Mouse (Mus musculus) spleen, postnatal 14 days (tissue): ENCODE results near the gene Isl2.

Experiments used
- DNase-seq, 2 experiments: peaks; one replicate each; pipeline ENCODE4 v3.0.0; 2021 to 2022; ENCODE audit warnings: low spot score in 2 of 2

The Isl2 gene

DNA sequence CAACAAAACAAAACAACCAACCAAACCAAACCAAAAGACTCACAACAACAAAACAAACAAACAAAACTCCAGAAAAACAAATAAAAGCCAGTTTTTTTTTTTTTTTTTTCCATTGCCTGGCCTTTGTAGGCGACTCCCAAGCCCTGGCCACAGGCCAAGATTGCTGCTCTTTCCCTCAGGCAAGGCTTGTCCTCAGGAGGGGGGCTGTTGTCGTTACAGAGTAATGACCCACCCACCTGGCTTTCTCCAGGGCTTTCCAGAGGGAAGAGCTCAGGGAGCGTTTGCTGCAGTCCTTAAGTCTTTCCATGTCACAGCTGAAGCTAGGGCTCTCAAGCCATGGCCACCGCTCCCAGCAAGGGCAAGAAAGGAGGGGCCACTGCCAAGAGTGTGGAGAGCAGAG is at the start of gene Isl2:
Isl2 (plus strand) TSS at position 296 of the 400 bp plus-strand sequence.
- no peak for DNase-seq

DNA sequence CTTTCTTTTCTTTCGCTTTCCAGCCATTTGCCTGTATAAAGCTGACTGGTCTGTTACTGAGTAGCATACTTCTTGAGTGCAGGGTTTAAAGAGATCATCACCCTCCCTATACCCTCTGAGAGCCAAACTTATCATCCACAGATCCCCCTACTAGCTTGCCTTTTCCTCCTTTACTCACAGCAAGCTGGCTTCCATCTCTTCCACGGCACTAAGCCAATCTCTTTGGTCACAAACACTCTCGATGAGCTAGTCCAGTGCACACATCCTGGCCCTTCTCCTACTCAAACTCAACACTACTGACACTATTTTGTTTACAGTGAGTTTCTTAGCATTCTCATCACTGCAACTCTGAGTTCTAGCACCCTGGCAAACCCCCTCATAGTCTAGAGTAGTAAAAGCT is 30.6 kb upstream of the Isl2 start:
- DNase-seq = no peak

DNA sequence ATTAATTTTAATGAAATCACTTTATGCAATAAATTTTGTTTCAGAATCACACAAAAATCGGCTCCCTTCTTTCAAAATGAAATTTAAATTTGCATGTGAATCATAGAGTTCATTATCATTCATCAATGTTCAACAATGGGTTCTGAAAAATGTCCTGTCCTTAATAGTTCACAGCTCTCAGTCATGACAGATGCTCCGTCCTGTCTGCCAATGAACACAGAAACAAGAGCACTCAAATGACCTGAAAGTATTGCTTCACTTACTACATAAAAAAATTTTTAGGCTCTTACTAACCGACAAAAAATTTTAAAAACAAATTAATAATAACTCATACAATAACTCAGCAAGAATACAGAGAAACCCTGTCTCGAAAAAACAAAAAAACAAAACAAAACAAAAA is 29.8 kb upstream of the Isl2 start:
- no peak for DNase-seq

DNA sequence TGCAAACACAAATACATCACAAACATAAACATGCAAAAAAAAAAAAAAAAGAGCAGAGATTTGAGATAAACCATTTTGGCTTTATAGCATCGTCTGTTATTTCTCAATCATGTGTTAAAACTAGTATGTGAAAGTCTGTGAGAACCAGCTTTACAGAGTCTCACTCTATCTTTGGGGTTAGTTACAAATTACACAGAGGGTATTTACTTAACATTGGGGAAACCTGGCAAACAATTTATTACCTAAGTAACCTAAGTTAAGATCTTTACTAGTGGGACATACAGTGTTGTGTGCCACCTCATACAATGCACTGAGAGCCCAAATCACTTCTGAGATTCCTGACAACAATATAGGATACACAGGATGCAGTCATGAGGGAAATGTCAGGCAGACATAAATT is 28.7 kb upstream of the Isl2 start:
- no peak for DNase-seq

DNA sequence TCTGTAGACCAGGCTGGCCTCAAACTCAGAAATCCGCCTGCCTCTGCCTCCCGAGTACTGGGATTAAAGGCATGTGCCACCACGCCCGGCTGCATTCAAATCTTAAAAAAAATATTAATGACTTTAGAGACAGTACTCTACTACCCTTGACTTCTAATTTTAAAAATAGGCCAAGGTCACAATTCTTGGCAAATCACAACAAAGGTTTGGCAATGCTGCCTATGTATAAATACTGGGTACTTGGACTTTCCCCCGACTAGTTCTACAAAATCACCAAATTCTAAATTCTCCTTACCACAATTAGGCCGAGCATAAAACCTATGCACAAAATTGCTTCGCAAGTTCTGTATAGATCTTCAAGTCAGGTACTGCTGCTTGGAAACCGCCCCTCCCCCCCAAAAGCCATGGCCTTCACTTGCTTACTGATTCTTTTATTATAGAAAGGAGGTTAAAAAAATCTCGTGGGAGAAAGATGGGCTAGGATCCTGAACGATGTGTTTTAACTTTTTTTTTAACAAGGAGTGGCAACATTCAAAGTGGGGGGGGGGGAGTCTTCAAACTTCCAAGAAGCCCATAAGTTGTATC is 27.7 kb upstream of the Isl2 start:
- no peak for DNase-seq

DNA sequence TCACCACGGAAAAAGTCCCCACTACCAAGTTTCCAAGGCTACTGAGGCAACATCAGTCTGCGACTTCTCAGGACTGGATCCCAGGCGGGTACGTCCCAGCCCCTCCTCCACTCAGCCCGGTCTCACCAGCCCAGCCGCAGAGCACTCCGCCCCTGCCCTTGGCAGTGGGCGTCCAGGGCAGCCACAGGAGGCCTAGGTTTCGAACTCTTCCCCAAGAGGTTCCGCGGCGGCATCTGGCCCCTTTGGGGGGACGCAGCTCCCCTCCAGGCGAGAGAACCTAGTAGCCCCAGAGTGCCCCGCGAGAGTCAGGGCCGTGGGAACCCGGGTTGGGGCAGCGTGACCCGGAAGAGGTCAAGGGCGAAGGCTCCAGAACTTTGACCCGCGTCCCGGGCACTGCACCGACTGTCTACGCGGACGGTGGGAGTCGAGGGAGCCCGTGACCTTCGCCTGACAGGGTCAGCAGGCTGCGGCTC is 26.9 kb upstream of the Isl2 start:
- DNase-seq = peak in 1 of 2 experiments; percentile 29

DNA sequence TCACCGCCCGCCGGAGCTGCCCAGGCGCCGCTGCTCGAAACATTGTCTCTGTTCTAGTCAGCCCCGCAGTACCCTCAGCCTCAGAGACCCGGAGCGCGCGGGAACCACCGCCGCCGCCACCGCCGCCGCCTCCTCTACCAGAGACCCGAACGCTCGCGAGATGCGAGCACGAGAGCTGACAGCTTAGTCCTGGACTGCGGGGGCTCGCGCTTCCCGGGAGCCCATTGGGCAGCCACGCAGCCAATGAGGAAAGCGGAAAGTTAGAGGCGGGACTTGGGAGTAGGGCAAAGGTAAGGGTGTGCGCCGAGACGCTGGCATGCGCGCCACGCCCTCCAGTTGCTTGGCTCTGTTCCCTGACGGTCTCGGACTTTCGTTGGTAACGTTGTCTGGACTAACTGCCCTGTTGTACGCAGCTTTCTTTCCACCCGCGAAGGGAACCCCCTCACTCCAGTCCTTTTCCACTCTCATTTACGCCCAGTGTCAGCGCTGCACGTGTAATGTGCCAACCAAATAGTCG is 26.4 kb upstream of the Isl2 start, which contains the start of gene Etfa:
Etfa (minus strand) TSS at position 217 of the 517 bp plus-strand sequence.
- peak; percentile 88 to 90 for DNase-seq

DNA sequence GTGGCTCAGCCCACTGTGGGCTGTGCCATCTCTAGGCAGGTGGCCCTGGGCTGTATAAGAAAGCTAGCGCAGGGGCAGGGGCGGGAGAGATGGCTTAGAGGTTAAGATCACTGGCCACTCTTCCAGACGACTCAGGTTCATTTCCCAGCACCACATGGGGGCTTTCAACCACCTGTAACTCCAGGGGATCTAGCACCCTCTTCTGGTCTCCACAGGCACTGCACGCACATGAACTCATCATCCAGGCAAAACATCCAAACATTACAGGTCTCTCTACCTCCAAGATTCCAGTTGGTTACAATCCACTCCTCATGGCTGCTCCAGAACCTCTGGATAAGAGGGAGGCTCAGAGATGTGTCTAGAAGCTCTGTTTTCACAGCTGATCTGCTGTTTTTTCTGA is 12.8 kb upstream of the Isl2 start:
- no peak for DNase-seq

DNA sequence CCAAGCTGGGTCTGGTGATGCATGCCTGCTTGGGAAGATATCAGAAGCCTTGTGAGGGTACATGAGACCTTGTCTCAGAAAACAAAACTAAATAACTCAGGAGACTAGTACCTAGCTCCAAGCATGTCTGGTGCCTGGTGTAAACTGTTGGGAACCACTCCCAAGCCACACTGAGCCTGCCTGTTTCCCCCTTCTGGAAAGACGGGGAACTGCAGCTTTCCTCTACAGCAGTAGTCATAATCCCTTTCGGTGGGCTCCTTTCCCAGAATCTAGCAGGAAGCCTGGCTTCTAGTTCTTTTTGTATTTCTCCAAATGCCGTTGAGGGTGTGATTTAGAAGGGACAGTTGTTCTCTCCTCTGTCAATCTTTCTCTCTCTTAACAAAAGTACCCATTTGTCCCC is 2.6 kb upstream of the Isl2 start:
- no peak for DNase-seq

DNA sequence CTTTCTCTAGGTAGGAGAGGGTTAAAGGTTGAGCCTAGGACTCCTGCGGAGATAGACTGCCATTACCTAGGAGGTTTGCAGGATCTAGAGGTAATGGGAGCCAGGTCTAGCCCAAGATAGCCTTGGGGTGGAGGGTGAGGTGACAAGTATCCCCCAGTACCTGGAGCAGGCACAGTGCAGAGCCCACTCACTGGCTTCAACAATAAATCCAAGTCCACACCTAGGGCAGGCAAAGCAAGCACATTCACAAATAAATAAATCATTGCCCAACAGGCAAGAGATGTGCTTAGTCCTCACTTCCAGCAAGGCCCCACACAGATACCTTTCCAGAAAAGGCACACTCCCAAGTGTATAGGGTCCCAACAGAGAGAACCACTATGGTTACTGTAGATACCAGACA is 534 bp downstream of the Isl2 start:
- DNase-seq = no peak

DNA sequence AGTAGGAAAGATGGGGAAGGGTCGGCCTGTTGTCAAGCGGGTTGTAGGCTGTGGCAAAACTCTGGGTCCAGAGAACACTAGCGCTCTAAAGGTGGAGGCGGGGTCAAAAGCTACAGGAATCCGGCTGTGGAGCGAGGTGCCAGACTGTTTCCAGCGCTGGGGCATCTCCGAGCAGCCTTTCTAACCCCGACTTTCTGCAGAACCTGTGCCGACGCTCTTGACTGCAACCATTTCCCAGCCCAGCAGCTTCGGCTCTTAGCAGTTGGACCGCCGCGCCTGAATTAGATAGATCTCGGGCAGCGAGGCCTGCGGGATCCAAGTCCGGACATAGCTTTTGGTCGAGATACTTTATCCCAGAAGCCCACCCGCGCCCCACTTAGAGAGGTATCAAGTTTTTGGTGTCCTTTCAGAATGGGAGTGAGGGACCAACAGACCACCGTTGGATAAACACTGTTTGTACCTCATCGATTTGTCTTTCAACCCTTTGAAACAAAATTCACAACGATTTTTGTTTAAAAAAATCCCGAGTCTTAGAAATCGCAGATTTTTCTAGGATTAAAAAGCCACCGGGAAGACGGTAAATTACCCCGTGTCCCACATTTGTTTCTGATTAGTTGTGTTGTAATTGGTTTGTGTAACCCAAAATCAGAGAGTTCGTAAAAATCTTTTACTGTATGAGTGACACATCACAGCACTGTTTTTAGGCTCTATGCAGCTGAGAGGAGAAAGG is 1.4 kb downstream of the Isl2 start:
- no peak for DNase-seq

DNA sequence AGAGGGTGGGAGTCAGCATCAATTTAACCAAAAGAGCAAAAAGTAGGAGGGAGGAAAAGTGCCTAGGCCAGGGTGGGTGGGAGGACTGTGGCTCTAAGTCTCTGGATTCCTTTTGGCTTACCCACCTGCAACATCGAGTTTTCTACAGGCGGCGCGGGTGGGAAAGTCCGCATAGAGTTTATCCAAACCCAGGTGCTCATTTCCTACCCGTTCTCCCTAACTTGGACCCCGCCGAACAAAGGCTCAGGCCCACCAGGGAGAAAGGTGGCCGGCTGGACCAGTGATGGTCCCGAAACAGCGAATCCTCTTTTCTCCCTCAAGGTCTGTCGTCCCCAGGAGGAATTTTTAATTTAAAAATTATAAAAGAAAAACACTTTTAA is 1.9 kb downstream of the Isl2 start:
- DNase-seq = no peak

DNA sequence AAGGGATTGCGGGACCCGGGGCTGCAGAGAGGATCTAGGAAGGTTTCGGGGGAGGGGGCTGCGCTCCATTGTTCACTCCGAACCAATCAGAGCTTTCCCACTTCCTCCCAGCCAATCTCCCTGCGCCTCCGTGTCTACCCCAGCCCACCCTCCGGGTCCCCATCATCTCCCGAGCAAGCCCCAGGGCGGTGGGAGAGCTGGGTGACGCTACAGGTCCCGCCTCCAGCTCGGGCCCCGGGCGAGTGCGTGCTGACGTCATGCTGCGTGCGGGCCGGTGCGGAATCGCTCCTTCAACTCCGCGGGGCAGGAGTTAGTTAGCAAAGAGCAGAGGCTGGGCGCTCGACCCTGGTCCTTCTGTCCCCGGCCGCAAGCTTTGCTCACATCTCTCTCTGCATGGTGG is 2.4 kb downstream of the Isl2 start:
- no peak for DNase-seq

DNA sequence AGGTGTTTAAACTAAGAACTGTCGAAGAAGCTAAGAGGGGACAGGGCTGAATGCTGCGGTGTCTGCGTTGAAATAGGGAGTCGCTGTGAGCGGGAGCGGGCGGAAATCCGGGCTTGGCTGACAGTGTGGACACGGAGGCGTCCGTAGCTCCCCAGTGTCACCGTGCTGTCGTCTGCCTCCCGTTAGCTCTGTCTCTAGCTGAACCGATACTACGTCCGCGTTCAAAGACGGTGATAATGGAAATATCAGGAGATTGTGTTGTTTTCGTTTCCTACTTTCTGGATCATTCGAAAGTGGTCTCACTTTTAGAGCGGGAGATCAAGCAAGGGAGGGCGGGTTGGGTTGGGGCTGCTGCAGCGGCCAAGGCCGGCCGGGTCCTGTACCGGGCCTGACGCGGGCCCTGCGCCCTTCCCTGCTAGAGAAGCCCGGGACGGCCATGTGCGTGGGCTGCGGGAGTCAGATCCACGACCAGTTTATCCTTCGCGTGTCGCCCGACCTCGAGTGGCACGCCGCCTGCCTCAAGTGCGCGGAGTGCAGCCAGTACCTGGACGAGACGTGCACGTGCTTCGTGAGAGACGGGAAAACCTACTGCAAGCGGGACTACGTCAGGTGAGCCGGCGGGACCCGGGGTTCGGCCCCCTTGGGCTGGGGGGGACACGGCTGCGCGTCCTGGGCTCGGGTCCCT is 3.4 kb downstream of the Isl2 start:
- no peak for DNase-seq

DNA sequence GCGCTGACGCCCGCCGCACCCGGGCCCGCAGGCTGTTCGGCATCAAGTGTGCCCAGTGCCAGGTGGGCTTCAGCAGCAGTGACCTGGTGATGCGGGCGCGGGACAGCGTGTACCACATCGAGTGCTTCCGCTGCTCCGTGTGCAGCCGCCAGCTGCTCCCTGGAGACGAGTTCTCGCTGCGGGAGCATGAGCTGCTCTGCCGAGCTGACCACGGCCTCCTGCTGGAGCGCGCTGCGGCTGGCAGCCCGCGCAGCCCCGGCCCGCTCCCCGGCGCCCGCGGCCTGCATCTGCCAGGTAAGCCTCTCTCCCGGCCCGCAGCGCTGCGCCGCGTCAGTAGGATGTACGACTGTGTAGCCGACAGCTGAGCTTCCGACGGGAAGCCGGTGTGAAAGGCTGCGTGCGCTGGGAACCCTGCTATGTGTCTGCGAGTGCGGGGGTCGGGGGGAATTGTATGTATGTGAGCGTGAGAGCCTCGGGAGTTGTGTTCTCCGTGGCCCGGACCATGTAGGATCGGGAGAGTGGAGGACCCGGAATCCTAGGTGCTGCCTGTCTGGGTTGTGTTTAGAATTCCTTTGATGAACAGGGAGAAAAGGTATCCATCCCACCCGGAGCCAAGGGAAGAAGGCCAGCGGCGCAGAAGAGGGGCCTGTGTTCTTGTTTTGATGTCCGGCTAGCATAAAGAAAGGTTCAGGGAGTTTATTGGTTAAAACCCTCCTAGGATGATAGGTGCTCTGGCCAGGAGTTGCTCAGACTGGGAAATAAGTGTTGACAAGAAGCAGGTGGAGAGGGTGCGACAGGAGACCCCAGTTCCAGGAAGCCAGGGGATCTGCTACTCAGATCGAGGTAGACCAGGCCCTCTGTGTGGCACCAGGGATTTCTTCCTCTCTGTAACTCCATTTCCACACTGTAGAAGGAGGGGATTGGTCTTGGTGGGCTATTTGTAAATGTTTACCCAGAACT is 4.2 kb downstream of the Isl2 start:
- no peak for DNase-seq

DNA sequence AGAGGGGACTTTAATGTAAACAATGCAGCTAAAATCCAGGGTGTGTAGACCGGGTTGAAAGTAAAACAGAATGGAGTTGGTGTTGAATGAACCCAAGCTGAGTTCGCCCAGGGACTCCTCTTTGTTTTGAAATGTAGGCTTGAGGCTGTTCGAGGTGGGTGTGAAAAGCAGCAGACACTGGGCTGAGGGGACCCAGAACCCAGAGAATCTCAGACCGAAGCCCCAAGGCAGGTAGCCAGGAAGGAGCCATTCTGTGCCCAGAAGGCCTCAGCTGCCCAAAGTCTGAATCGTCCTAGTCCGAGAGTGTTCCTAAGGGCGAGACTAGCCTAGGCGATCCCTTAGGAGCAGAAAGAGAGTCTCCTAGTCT is 4.8 kb downstream of the Isl2 start:
- DNase-seq = no peak

DNA sequence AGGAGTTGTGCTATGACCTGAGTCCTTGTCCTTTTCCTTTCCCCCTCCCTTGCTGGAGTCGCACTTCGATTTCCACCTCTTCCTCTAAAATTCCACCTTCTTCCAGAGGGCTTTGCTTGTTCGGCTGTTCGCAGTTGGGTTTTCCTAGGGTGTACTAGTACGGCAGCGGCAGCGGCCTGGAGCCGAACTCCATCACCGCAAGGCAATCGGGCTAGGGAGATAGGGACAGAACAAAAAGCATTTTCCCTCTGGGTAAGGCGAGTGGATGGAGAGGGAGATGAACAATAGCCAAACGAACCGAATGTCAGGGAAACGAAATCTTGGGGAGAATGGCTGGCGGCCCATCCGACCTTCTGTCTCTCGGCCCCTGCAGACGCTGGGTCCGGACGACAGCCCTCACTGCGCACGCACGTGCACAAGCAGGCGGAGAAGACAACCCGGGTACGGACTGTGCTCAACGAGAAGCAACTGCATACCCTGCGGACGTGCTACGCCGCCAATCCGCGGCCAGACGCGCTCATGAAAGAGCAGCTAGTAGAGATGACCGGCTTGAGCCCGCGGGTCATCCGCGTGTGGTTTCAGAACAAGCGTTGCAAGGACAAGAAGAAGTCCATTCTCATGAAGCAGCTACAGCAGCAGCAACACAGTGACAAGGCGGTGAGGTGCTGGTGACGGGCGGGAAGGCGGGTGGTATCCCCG is 5.4 kb downstream of the Isl2 start:
- DNase-seq = no peak

DNA sequence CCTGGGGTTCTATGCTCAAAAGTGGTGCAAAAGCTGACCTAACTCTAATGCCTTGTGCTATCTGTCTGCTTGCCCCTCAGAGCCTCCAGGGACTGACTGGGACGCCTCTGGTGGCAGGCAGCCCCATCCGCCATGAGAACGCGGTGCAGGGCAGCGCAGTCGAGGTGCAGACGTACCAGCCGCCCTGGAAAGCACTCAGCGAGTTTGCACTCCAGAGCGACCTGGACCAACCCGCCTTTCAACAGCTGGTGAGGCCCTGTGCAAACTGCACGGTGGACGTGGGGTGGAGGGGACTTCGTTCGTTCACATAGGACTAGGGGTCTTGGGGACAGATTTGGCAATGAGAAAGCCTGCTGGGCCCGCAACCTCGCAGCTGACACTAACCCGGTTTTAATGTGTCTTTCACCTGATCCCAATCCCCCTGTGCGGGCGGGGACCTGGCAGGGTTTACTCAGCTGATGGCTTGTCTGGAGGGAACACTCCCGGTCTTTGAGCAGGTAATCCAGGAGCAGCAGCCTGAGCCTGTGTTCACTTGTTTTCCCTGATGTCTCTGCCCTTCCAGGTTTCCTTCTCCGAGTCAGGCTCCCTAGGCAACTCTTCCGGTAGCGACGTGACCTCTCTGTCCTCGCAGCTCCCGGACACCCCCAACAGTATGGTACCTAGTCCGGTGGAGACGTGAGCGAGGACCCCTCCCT is 6.5 kb downstream of the Isl2 start:
- DNase-seq = no peak

DNA sequence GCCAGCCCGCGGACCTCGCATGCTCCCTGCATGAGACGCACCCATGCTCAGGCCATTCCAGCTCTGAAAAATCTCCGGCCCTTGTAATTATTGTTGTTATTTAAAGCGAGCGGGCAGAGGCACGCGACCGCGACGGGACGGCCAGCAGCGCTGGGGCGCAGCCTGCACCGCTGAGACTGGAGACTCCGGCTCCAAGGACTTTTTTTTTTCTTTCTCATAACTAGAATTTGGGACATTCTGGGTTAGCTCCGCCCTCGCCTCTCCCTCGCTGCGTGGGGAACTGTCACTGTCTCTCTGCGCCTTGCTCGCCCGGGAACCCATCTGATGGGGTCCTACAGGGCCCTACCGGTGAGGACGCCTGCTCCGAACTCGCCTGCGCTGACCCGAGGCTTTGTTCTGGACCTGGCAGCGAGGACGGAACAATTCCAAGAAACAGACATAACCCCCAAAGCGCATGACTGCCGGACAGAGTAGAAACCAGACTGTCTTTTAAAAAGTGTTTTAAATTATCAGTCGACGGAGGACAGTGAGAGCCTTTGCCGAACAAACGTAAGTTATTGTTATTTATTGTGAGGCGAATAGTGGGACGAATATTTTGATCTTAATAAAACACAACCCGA is 7.2 kb downstream of the Isl2 start:
- DNase-seq = no peak
